Mouse (Mus musculus) layer of hippocampus, postnatal 36 days (tissue): ENCODE measurements at regions not wholly inside any gene's neighbourhood (a gene's known extent, or its start where the extent isn't known, plus 50 kb on each side); places are given as distances from the start of the nearest gene placed in this dataset.

Source experiments
- DNase-seq, 2 experiments: peaks; one replicate each; pipeline ENCODE4 v3.0.0; 2022

DNA sequence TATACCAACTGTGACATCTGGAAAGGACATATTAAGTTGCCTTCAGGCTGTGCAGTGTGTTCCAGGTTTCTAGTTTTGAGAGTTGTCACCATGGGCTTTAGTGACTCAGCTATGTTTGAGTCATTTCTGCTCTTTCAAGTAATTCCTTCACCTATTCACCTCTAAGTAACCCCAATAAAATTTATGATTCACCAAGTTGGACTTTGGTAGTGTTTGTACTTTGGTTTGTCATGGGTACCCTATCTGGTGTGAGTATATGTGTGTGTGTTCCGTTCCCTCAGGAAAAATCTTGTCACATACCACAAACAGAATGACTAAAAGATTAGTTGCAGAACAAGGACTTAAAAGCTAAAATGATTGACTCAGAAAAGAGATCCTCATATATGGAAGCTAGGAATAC lies 76.8 kb upstream of the Crbn start:
- DNase-seq, result no peak

DNA sequence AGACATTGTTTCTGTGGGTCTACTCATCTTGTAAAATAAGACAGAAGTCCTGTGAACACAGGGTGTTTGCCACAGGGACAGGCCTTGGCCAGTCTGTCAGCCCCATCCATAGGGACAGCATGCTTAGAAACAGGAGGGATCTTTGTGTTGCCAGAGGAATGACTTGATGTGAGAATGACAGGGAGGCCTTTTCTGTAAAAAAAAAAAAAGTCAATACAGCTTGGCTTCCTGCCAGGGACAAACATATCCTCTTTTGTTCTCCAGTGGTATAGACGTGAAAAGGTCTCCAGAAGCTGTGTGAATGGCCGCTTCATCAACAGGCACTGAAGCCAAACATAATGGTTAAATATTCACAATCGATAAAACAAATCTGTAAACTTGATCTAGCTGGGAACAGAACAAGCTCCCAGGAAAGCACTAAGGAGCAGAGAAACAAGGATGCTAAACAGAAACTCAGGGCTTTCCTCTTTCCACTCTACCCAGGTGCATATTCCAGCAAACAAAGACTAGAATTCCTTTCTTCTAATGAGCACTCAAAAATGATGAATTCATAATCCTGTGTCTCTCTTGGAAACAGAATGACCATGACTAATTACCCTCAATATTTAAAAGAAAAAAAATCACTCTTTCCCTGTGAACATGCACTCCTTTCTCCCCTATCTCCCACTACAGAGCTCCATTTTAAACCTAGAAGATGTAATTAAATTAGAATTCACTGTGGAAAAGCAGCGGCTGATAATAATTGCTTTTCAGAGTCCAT lies 92.2 kb upstream of the Crbn start:
- DNase-seq, result no peak

GRCm38 (mm10) chr6:106892639-106892934 lies 92.7 kb upstream of the Crbn start:
- no peak for DNase-seq

GRCm38 (mm10) chr6:106903953-106904683 lies 104.2 kb upstream of the Crbn start:
- DNase-seq, result no peak

DNA sequence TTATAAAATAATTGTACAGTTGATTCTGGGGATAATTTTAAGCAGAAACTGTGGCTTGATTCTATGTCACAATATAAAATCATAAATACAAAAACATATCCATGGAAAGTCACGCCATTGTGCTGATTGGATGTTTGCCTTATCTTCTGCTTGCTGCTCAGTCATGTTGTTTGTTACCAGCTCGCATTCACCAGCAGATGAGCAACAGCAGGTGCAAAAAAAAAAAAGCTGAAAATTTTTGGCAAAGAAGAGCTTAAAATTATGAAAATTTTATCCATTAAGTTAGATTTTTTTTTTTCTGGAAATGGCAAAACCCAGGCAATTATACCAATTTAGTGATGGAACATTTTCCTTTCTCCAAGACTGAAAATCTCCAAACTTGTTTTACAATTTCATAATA lies 115.2 kb upstream of the Crbn start:
- DNase-seq, result no peak

- DNase-seq, result no peak
These were observed 116.9 kb upstream of the Crbn start for GRCm38 (mm10) chr6:106916683-106917289.

DNA sequence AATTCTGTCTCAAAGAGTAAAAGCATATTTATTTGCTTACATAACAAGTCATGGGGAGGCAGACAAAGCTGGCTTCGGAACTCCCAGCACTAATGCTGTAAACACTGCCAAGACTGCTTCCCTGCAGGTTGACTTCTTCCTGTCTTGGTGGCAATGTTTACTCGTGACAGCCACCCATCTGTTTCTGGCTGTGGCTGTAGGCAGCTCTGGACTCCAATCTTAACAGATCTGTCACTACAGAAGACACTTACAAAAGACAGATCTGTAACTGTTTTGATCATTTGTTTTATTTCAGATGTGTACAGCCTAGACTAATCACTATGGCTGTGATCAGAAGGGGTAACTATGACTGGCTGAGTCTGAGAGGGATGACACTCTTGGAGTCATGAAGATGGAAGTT lies 121.1 kb upstream of the Crbn start:
- peak in 1 of 2 experiments; percentile 5 for DNase-seq

GRCm38 (mm10) chr6:106925486-106925885 lies 125.6 kb upstream of the Crbn start:
- DNase-seq, result no peak

GRCm38 (mm10) chr6:106933584-106933983 lies 133.7 kb upstream of the Crbn start:
- DNase-seq, result no peak

GRCm38 (mm10) chr6:106946227-106946927 lies 146.5 kb upstream of the Crbn start:
- no peak for DNase-seq

GRCm38 (mm10) chr6:106950909-106951308 lies 151.0 kb upstream of the Crbn start:
- no peak for DNase-seq

DNA sequence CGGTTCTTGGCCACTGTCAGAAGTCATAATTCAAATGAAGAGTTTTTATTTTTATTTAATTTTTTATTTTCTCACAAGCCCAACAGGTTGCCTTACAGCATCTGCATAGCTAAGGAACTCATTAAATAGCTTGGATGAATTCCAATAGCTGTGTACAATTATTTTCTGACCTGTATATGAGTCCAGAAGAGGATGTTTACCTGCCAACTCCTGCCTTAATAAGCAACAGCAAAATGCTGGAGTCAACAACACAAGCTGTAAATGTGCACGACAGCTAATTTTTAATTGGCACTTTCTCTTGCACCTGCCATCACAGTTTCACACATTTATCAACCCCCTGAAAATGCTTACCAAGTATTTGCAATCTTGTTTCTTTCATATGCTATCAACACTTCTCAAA lies 161.4 kb upstream of the Crbn start:
- no peak for DNase-seq

DNA sequence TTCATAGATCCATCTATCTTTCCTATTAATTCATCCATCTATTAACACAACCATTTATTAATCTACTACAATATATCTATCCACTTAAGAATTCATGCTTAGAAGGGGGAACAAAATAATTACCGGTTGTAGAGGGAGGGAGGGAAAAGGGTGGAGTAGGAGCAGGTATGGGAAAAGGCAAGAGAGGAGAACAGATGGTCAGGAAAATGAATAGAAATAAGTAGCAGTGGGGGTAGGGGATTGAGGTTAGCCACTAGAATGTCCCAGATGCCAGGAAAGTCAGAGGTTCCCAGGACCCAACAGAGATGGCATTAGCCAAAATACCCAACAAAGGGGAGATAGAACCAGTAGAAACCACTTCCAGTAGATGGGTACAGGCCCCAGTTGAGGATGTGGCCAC lies 164.5 kb upstream of the Crbn start:
- no peak for DNase-seq

- DNase-seq, result no peak
These were observed 175.6 kb upstream of the Crbn start for GRCm38 (mm10) chr6:106975439-106975838.

GRCm38 (mm10) chr6:106978721-106979120 lies 178.8 kb upstream of the Crbn start:
- DNase-seq, result no peak

- DNase-seq, result no peak
These were observed 179.9 kb upstream of the Crbn start for GRCm38 (mm10) chr6:106979755-106980154.

DNA sequence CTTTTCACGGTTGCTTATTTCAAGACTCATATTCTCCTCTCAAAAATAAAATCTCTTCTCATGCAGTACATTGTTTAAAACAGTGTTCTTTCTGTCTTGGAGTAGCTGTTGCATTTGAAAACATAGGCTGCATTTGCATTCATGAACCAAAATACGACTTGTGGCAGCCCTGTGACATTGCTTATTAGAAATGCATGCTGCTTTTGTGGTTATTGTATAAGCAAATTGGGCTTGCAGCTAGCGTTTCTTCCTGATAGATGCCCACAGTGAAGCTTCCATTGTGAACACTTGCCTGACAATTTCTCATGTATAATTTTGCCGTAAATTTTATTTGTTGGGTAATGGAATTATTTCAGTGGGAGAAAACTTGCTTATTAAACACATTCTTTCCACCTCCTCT lies 180.3 kb upstream of the Crbn start:
- no peak for DNase-seq

- DNase-seq, result no peak
These were observed 181.4 kb upstream of the Crbn start for GRCm38 (mm10) chr6:106981232-106981631.

GRCm38 (mm10) chr6:106985132-106985801 lies 185.4 kb upstream of the Crbn start:
- no peak for DNase-seq

DNA sequence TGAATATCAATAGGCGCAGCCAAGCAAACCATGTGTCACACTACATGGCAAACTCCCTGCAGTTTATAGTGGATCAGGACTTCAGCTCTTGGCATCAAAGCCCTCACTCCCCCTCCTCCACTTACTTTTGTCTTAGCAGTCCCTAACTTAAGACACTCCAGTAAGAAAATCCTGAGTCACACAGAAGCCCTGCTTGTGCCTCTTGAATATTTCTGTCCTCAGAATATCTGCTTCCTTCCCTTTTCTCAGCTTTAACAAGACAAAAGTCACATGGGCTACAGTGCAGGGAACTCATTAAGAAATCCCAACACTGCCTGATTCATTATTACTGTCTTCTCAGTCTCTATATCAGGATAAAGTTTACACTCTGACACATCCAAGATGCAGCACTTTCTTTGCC lies 191.7 kb upstream of the Crbn start:
- no peak for DNase-seq

GRCm38 (mm10) chr6:107004406-107005120 lies 204.7 kb upstream of the Crbn start:
- DNase-seq, result no peak

- DNase-seq, result no peak
These were observed 210.9 kb upstream of the Crbn start for GRCm38 (mm10) chr6:107010785-107011184.
